Mouse (Mus musculus) gastrocnemius, postnatal 4 days (tissue): ENCODE data around the gene Eml2. TPM values are rescaled to one million over a fixed set of nuclear protein-coding genes. Genes with fewer than 3 reads are reported as not detected.
A peak's percentile ranks its signal among the peaks of the same experiment; 100 is the strongest.

Source experiments
- DNase-seq, 2 experiments: peaks; one replicate each; pipeline ENCODE4 v3.0.0; 2021 to 2022; ENCODE audit warnings: low spot score in 2 of 2, mixed read lengths in 2 of 2
- total RNA-seq, 2 experiments: library from RNA; stranded (reverse); gene quantifications; 2 replicates each; pipeline ENCODE4 v1.2.3; 2021

The Eml2 gene
- total RNA-seq, 2 experiments from 2014 or later: 17.0 to 18.1 TPM

DNA sequence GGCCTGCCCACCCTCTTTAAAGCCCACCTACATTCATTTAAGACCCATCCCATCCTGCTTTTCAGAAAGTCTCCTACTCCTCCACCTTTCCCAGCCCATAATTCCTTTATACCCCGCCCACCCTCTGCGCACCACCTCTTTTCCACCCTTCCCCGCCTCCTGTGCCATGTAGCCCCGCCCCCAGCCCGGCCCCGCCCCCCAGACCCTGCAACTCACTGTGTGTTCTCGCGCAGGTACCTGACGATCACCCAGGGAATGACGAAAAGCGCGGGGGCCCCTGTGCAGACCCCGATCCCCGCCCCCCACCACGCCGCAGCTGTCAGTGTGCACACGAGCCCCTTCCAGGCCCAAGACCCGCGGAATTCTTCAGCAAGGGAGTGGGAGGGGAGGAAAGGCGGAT, 16.1 kb upstream of the Eml2 start:
- no peak for DNase-seq

DNA sequence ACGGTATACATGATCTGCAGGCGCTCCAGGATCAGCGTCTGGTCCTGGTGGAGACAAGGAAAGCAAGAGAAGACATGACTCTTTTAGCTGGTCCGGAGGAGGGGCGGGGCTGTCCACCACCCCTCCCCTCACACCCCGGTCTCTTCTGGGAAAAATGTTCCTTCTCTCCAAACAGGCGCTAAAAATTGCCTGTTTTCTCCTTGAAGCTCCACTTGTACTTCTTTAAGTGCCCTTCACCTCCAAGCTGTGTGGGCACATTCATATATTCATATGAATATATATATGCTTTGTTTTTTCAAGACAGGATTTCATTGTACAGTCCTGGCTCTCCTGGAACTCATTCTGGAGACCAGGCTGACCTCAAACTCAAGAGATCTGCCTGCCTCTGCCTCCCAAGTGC, 13.3 kb upstream of the Eml2 start:
- no peak for DNase-seq

DNA sequence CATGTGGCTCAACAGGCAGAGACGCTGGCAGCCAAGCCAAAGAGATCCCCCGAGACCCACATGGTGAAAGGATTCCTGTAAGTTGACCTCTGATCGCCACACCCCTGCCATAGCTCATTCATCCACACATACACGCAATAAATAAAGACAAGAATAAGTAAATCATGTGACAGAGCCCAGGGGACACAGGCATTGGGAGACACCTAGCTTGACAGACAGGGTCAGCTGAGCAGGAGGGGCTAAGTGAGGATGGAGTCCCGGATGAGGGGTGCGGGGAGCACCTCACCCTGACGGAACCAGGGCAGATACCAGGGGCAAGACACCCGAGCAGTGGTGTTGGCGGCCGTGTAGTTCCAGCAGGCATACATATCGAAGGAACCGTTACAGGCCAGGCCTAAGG, 12.5 kb upstream of the Eml2 start:
- no peak for DNase-seq

DNA sequence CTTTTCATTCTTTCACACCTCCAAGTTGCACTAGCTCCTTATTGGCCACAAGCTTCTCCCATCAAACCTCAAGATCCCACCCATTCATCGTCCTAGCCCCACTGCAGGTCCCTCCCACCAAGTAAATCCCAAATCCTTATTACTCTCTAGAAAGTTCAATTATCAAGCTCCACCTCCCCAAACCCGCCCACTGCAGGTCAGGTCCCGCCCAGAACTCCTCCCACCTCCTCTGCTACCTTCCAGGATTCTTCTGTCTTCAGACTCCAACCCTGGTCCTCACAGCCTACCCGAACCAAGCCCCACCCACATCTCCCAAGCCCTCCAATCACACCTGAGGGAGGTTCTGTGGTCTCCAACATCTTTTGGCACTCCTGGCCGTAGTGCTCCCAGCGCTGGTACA, 12.0 kb upstream of the Eml2 start:
- DNase-seq: no peak

DNA sequence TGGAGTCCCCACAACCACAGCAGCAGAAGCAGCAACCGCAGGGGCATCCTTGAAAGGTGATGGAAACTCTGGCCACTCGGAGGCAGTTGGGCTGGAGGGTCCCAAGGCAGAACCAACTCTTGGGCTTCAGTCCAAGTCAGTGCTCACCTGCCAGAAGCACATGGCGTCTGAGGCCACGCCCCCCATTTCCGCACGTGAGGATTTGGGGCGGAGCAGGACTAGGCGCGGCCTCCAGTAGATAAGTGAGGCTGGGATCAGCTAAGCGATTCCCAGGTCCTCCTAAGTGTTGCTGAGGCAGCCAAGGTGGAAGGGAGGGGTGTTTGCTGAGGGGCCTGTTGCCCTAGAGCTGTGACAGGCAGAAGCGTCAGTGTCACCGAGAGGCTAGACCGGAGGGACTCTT, 11.2 kb upstream of the Eml2 start:
- DNase-seq: no peak

DNA sequence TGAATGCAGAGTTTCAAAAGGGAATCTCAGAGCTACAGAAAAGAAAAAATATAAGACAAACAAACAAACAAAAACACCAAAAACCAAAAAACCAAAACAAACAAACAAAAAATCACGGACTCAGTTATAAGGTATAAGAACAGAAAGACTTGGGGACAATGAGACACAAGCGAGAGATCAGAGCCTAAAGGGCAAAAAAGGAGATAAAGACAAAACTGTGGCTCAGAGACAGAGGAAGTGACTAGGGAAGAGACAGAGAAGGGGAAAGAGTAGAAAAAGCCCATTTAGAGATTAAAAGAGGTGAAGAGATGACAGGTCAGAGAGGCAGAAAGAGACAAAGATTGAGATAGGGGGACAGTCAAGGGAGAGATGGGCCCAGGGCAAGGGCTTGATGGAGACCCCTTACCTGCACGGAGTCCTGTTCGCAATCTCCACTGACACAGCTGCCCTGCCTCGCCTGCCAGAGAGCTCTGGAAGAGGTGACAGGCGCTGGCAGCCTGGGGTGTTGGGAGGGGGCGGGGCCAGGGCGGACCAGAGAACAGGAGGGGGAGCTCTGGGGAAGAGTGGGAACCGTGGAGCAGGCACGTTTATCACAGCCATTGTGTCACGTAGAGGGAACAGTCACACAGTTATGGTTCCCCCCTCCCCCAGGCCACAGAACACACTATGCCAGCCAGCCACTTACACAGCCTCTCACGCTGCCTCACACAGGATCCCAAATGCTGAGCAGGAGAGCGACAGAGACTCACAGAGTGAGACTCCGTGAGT, 10.4 kb upstream of the Eml2 start, which contains the start of gene Gipr:
Gene Gipr, minus strand, starts transcription at position 472 of the 768 bp plus-strand sequence.
- no peak for DNase-seq

DNA sequence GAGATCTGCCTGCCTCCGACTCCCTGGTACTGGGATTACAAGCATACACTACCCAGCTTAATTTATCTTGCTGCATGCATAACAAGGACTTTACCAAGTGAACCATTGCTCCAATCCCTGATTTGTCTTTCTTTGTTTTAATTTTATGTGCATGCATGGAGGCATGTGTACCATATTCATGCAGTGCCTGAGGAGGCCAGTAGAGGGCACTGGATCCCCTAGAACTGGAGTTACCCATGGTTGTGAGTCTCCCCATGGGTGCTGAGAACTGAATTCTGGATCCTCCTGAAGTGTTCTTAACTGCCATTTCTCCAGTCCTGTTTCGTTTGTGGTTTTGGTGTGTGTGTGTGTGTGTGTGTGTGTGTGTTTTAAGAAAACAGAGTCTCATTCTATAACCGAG, 9.2 kb upstream of the Eml2 start:
- no peak for DNase-seq

DNA sequence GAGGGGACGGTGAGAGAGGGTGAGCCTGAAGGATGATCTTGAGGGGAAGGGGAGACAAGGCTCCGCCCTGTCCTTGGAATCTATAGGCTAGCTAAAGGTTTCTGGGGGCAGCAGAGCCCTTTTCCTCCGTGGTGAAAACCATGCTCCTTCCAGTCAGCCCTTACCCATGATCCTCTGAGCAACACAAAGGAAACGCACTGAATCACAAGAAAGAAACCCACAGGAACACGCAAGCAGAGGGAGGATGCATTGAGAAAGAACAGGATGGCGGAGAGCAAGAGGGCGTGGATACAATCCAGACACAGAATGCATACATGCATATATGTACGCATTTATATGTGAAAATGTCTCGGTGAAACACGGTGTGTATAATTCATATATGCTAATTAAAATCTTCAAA, 6.7 kb upstream of the Eml2 start:
- DNase-seq: no peak

DNA sequence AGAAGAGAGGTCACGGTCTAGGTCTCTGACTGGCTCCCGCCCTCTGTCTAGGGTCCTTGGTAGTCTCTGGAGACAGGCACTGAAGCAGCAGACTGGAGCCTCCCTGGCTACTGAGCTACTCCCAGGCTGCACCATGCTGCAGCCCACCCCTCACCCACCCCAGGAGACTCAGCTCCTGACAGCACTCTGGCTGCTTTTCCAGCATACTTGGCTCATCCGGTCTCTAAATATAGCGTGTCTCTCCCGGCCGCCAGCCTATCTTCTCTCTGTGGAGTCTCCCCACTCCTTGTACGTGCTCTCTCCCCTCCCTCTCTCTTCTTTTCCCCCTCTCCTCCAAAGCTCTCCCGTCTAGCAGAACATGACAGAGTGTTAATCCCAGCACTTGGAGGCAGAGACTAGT, 6.1 kb upstream of the Eml2 start:
- DNase-seq: no peak

DNA sequence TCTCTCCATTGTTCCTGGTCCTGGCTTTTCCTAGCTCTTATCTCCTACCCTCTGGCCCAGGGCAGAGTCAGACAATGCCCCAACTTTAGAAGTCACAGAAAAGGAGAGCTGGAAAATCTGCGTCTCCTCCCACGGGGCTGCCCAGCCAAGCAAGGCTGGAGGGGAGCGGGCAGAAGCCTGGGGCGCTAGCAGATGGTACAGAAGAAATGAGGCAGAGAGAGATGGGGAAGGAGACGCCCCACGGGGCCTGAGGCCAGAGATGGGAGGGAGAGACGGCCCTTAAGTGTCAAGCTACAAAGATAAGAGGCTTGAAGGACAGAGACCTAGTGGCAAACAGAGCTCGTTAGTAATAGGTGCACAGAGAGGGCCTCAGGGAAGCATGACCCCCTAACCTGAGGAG, 4.4 kb upstream of the Eml2 start:
- no peak for DNase-seq

DNA sequence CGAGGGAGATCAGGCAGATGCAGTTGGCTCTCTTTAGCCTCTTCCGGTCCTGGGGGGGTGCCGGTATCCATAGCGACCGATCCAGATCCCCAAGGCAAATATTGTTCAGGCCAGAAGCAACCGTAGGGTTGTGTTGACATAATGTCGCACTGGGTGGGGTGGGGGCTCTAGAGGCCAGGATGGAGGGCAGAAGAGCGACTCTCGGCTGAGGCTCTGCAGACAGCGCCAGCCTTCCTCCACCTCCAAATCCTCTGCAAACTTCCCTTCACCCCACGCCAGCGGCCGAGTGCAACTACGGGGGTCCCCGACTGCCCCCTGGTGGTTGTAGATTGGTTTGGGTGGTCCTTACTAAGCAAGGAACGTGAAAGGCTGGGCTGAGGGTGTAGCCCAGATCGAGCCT, 3.3 kb upstream of the Eml2 start:
- peak; percentile 82 to 90 for DNase-seq

DNA sequence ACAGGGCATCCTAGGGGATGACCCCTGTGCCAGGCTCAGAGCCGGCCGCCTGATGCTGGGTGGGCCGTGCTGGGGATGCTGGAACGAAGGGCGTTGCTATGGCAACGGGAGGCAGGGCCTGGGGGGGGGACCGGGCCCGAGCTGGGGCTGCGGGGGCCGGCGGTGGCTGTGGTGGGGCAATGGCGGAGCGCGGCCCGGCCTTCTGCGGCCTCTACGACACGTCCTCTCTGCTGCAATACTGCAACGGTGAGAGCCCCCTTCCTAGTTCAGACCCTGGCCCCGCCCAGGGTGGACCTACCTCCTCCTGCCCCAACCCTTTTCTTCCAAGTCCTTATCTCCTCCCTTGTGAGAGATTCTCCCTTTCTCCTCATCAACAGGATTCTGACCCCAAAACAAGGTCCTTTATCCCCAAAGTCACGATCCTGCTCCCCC, 311 bp downstream of the Eml2 start:
- no peak for DNase-seq

DNA sequence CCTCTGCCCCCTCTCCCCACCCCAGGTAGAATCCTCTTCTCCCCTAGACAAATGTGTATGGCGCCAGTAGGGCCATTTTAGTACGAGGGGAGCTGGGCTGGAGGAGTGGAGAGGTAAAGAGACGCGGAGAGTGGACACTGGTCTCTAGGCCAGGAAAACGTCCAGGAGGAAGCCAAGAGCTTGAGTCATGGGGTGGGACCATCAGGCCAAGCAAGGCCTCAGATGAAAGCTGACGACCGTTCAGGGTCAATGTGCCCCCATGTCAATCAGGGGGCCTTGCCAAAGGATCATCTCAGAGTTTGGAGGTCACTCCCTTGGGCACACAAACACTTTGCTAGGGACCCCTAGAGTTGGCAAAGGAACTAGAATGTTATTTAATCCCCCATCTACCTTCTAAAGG, 995 bp downstream of the Eml2 start:
- DNase-seq: no peak

DNA sequence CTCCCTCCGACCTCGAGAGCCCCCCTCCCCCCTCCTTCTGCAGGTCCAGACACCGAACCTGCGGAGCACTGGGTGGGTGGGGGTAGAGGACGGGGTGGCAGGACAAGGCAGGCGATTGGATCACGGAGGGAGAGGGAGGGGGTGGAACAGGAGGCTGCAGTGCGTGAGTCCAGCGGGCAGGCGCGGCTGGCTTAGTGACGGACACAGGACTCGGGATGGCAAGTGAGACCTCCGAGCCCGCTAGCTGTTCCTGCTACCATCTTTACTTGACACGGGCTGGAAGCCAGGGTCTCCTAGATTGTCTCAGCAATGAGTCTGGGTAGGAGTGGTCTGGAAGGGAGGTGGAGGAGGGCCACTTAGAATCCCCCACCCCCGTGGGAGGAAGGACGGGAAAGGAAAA, 1.8 kb downstream of the Eml2 start:
- DNase-seq: no peak

DNA sequence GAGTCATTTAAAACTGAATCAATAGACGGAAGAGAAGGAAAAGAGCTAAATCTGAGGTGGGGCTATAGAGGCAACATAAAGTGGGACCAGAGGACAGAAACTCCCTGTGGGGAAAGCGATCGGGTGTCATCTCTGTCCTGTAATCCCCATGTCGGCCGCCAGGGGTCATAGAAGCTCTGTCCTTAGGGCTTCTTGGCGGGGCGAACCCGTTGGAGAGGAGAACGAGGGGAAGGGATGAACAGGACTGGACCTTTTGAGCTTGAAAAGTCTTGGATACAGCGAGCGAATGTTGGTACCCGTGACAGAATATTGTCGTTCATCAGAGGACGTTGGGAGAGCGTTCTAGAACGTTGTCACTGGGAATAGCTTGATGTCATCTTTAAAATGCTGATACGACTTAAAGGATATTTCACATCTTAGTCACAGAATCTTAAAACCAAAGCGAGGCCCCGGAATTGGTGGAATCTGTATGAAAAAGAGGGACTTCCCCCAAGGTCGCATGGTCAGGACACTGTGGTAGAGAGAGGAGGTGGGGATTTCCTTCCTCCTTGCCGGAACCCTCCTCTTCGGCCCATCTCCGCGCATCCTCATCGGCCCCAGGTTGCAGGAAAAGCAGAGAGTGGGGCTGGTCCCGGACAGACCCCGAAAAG, 2.3 kb downstream of the Eml2 start:
- DNase-seq: peak in 1 of 2 experiments; percentile 60

DNA sequence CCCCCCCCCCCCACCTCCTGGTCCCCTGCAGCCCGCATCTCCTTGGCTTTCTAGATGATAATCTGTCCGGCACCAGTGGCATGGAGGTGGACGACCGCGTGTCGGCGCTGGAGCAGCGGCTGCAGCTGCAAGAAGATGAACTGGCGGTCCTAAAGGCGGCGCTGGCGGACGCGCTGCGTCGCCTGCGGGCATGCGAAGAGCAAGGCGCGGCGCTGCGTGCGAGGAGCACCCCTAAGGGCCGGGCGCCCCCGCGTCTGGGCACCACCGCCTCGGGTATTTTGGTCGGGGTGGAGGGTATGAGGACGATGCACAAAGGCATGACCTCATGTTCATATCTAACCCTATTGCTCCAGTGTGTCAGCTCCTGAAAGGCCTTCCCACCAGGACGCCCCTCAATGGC, 3.0 kb downstream of the Eml2 start:
- peak in 1 of 2 experiments; percentile 65 for DNase-seq

DNA sequence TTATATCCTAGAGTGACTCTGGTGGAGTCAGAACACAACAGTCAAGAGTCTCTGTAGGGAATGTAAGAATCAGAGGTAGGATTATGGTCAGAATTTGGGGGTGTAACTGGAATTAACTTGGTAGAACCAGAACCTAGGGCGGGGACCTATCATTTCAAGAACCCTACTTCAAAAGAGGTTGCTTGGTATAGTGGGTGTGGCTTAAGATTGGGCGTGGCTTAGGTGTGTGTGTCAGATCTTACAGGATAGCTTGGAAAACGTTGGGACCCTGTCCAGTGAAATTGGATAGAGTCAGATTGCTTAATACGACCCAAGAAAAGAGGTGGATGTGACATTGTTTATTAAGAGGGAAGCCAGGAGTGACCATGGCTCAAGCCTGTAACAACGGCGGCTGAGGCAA, 3.7 kb downstream of the Eml2 start:
- no peak for DNase-seq

DNA sequence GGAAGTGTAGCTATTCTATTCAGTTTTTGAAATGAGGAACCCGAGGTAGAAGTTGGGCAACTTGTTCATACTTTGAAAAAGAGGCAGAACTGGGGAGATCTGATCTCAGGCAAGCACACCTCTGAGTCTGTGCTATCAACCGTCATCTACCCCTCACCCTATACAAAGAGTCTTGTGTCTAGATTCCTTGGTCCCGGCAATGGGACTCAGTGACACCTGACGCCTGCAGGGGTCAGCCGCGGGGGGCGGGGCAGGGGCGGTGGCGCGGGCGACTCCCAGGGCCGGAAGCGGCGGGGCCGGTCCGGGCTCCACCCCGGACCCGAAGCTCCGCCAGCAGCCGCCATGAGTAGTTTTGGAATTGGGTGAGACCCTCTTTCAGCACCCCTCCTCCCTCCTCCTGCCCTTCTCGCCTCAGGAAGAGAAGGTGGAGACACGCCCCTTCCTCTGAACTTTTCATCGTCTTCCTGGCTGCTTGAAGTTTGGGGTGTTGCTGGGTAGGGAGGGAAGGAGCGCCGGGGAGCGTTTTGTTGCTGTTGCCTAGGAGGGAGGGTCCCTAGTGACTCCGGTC, 4.7 kb downstream of the Eml2 start:
- DNase-seq: no peak

DNA sequence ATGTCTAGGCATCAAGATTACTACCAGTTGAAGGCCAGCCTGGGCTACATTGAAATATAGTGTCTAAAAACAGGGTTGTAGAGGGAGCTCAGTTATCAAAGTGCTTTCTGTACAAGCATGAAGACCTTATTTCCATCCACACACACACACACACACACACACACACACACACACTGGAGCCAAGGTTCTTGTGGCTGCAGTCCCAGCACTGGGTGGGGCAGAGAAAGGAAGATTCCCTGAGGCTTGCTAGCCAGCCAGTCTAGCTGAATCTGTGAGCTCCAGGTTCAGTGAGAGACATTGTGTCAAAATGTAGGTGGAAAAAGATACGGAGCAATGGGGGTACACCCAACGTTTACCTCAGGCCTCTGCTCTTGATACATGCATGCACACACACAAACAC, 8.0 kb downstream of the Eml2 start:
- DNase-seq: peak in 1 of 2 experiments; percentile 45

DNA sequence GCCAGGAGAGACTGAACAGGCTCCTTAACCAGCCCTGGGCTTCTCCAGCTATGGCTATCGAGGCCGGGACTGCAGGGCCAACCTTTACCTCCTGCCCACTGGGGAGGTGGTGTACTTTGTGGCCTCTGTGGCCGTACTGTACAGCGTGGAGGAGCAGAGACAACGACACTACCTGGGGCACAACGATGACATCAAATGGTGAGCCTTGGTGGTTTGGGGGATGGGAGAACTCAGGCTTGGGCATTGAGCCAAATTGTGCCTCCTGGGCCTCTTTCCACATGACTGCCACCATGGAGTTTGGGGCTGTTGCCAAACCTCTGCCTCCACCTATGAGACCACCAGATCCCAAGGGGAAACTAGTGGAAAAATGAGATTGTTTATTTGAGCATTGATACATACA, 8.5 kb downstream of the Eml2 start:
- no peak for DNase-seq

DNA sequence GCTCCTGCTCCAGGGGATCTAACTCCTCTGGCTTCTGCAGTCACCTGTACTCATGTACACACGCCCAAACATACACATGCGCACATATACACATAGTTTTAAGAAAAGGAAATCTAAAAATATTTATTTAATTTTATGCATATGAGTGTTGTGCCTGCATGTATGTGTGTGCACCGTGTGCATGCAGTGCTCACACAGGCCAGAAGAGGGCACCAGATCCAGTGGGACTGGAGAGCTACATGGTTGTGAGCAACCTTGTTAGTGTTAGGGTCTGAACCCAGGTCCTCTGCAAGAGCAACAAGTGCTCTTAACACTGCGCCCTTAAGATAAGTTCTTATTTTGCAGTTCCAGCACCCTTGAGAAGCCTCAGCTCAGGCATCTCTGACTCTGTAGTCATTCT, 18.5 kb downstream of the Eml2 start:
- no peak for DNase-seq

DNA sequence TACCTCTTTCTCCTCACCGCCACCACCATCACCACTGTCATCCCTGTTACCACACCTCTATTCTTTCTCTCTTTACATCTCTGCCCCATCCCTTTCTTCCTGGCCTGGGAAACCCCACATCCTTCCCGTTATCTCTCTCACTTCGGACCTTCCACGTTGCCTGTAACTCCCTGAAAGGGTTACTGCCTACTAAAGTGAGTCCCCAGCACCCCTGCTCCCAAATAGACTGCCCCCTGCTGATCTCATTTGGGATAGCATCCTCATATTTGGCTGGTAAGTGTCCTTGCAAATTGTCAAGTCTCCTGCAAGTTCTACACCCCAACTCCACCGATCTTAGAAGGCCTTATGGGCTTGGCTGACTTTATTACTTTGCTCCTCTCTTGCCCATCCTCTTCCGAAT, 20.5 kb downstream of the Eml2 start:
- DNase-seq: no peak

DNA sequence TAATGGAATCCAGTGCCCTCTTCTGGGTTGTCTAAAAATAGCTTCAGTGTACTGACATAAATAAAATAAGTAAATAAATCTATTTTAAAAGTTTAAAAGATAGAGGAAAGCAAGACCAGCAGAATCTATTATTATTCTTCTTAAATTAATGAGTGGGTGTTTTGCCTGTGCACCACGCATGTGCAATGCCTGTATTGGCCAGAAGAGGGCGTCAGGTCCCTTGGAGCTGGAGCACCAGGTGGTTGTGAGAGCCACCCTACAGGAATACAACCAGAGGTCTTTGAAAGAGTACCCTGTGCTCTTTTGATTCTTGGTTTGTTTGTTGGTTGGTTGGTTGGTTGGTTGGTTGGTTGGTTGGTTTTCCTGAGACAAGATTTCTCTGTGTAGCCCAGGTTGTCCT, 21.8 kb downstream of the Eml2 start:
- no peak for DNase-seq
